Mouse (Mus musculus): ENCODE data around the gene Fgfr2.
A peak's percentile ranks its signal among the peaks of the same experiment; 100 is the strongest.
"Not testable (repeated sequence)": the region's sequence is repeated elsewhere in the genome, so short reads cannot be mapped to it uniquely, and the experiment has no call there.

The Fgfr2 gene

DNA sequence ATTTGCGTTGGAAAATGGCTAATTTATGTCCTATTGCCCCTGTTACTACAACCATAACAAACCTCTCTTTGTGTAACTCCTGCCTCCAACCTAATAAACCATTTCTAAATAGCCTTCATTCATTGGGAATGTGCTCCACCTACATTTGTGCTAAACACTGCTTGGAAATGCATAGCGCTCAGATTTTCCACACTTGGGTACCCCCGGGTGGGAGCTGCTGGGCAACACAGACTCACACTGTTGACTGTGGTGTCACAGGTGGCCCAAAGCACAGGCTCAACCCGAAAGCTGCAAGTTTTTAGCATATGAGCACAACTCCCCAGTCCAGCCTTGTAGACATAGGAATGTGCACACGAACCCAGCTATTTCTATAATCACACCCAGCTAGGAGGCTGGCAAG lies 2939.2 kb downstream of the Fgfr2 start:
- no peak for DNase-seq (ENCODE audit: low read depth, low spot score)

DNA sequence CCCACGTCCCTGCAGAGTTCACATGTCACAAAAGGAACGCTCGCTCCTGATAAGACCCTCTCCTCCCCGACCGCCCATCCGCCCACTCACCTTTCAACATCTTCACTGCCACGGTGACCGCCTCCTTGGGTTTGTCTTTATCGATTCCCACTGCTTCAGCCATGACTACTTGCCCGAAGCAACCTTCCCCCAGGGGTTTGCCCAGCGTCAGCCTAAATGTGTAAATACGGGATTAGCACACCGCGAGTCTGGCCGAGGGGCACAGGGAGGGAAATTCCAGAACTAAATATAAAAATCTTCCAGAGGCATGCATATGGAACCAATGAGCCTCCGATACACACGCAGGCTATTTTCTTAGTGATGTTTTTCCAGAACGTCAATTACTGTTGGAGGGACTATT lies 2940.6 kb downstream of the Fgfr2 start:
- DNase-seq (ENCODE audit: low read depth, low spot score) = no peak

DNA sequence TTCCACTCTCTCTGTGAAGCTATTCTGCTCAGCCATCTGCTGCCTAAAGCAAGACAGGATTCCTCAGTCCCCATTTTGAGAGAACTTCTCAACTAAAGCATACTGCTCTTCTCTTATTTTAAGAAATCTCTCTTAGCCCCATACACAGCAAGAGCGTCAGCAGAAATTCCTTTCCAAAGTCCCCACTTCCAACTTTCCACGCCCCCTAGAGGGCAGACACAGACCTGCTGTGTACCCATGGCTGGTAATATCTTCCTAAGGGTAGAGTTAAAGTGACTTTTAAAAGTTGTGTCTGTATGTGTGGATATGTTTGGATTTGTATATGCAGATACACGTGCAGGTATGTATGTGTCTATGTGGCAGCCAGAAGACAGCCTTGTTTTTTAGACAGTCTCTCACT lies 2944.2 kb downstream of the Fgfr2 start:
- DNase-seq (ENCODE audit: low read depth, low spot score) = peak; percentile 34

DNA sequence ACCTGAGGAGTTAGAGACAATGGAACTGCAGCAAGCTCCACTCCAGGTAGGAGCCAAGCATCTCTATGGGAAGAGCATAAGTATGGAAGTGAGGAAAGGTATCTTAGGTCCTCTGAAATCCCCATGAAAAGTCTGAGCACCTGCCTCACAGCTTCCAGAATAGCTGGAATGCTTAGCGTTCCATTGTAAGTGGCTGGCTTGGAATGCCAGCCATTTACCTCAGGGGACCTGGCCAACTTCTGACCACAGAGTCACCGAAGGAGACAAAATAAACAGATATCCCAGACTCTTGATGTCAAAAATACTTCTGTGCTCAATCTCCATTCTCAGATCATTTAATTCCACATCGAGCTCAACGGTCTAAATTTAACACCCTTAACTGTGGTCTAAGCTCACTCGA lies 2946.1 kb downstream of the Fgfr2 start:
- no peak for DNase-seq (ENCODE audit: low read depth, low spot score)

DNA sequence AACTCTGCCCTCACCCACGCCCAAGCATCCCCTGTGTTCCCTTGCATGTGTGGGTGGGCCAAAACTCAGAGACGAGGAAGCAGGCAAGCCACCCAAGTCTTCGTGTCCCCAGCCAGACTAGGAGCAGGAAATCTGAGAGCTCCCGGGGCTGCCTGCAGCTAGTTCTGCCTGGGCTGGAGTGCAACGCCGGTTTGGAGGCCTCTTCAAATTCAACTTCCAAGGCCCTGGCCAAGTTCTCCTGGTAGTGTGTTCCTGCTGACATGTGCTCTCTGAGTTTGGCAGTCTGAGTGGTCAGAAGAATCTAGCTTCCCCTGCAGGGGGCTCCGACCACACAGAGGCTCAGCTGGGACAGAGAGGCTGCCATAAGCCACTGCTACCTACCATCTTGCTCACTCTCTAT lies 2948.6 kb downstream of the Fgfr2 start:
- no peak for DNase-seq (ENCODE audit: low read depth, low spot score)

DNA sequence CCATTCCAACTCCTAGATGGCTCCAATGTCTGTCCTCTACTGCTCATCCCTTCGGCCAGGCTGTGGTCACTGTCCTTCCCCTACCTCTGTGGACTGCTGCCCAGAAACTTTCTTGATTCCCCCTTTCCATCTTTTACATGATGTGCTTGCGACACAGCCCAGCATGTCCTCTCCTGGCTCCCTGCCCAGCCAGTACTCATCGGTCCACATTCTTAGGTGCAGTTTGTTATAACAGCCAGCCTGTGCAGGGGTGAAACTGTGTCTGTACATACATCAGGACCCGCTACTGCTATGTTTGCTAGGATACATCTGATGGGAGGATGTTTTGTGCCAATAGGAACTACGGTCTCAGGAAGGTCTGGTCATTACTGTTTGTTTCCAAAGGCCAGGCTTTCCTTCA lies 2949.2 kb downstream of the Fgfr2 start:
- no peak for DNase-seq (ENCODE audit: low read depth, low spot score)

DNA sequence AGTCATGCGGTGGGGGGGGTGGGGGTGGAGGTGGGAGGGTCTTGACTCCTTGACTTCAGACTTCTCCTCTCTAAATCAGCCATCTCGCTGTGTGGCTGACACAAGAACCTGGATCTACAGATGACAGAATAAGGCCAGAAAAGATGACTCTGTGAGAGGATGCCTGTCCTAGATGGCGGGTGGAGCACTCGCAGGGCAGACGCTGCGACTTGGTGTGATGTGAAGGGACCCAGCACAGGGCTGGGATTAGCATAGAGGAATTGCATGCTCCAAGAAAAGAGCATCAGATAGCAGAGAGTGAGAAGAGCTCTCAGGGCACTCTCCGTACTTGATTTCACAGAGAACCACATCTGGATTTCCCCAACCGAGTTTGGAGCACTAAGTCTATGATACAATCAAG lies 2953.0 kb downstream of the Fgfr2 start:
- no peak for DNase-seq (ENCODE audit: low read depth, low spot score)

DNA sequence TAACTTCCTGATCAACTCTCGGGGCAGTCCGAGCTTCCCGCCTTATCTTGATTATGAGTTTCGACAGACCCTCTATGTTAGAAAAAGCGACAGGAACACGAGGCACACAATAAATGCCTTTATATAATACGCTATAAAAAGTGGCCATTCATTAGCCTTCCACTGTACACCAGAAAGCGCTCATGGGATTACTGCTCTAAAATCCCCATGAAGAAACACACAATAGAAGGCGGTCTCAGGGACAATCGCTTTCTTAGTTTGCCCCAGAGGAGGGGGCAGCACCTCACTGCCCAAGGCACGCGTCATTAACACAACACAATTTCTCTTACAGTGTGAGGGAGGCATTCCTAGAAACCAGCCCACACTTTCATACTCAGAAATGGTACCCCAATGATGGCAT lies 2954.9 kb downstream of the Fgfr2 start:
- DNase-seq (ENCODE audit: low read depth, low spot score) = no peak

DNA sequence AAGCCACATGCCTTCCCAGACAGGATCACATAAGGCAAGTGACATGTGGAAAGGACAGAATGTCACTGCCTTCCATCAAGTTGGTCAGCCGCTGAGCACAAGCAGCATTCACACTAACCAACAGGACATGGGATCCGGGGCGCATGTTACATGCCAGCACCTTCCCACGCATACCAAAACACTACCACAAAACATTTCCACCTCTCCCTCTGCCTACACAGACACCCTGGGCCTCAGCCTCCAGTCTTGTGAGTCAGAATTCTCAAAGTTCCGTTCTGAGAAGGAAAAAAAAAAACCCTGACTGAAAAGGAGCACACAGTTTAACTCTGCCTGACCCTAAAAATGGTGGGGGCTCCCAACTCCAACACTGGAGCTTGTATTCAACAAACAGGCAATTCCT lies 2955.9 kb downstream of the Fgfr2 start:
- DNase-seq (ENCODE audit: low read depth, low spot score) = no peak

DNA sequence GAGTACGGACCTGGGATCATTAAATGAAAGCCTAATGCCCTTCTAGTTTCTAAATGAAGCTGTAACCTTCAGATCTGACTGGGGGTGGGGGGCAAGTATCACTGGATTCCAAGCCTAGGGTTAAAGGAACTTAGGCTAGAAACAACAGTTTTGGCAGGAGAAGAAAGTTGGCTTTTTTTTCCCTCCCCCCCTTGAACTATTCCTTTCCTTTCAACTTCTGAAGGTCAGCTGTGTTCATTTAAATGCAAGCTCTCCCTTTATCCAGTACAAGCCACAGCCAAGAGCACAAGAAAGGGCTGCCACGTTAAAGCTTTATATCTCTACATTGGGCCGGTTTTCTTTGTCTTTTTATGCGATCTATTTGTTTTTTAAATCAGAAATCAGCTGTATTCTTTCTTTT lies 2957.0 kb downstream of the Fgfr2 start:
- DNase-seq (ENCODE audit: low read depth, low spot score) = peak; percentile 17

DNA sequence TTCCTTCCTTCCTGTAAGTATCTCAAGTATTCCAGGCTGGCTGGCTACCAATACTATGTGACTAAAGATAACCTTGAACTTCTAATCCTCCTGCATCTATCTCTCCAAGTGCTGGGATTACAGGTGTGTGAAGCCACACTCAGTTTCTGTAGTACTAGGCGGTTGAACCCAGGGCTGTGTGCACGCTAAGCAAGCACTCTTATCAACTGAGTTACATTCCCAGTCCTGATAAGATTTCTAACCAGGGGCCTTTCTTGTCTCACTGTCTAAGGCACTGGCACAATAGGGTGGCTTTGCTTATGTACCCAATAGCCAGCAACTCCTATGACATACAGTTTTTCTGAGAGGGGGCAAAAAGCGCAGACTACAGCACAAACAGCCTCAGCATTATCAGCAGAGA lies 2957.7 kb downstream of the Fgfr2 start:
- DNase-seq (ENCODE audit: low read depth, low spot score) = no peak

DNA sequence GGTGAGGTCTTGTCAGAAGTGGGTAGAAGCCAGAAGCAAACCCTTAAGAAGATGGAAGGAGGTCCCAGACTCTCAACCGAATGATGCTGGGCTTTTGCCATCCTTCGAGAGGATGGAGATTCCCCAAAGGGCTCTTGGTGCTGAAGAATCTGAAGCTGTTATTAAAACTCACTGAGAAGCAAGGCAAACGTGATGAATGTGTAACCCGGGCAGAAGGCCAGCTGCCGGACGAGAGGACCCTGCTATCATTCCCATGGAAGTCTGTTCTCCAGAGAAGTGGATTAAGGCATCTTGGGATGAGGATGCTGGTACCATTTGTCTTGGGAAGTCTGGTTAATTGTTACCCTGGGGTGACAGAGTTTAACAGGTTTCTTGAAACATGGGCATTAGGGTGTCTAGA lies 2960.4 kb downstream of the Fgfr2 start:
- DNase-seq (ENCODE audit: low read depth, low spot score) = no peak

DNA sequence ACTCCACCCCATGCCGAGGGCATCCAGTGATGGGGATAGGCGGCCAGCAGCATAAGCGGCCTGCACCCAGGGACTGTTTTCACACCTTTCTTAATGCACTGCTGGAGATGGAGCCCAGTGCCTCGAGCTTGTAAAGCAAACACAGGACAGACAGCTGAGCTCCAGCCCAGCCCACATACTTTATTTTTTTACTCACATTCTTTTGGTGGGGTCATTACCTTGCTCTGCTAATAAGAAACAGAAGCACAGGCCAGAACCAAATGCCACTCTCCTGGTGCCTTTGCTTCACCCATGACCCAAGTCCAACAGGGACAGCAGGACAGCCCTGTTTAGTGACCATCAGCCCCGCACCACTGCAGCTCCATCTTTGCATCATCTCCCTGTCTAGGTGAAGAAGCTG lies 2961.6 kb downstream of the Fgfr2 start:
- no peak for DNase-seq (ENCODE audit: low read depth, low spot score)

DNA sequence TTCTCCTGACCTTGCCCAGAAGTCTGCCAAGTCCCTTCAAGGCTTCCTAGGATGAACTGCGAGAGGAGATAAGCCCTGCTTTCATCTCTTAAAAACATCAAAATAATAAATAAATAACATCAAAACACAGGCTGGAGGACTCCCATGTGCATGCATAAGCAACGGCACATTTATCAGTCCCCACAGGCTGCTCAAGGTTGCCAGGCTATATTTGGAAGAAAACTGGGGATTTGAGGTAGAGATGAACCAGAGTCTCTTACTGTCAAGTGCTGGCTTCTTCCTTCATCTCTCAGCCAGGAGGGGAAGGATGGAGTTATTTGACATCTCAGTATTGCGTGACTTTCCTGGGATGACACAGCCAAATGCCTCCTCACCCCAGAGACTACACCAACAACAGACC lies 2964.3 kb downstream of the Fgfr2 start:
- DNase-seq (ENCODE audit: low read depth, low spot score) = no peak

DNA sequence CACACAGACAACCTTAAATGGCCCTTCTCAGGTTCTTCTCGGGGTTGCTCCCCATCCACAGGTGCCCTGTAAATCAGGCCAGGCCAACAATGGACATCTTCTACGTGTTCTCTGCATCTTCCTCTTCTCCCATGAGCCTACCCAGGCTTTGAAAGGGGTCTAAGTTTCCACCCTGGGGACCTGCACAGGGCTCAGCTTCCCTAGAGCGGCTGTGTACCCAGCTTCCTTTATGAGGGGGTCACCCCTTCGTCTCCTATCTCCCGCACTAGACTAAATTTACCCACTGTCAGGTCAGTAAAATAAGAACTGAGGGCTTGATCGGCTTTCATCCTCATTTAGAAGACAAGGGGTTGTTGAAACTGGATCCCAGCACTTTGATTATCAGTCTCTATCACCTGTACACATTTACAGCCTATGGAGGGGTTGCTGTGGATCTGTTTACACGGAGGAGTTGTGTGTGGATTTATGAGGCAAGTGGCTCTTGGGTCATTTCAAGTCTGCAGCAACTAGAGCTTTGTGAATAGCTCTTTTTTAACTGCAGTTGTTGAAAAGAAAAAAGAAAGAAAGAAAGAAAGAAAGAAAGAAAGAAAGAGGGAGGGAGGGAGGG lies 2969.7 kb downstream of the Fgfr2 start:
- DNase-seq (ENCODE audit: low read depth, low spot score) = no peak

DNA sequence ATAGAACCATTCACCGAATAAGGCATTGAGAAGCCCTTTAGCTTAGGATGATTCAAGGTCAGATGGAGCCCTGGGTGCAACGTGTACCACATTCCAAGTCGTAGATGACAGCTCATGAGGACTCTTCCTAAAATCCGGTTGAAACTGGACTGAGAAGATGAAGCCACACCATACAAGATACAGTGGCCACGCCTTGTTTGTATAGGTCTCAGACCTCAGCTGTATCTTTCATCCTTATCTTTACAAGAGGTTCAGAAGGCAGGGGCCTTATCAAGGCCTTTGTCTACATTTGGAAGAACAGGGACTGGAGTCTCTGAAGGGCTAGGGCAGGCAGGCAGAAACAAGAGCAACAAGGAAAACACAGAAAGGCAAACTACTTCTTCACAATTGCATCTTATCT lies 2974.2 kb downstream of the Fgfr2 start:
- no peak for DNase-seq (ENCODE audit: low read depth, low spot score)

DNA sequence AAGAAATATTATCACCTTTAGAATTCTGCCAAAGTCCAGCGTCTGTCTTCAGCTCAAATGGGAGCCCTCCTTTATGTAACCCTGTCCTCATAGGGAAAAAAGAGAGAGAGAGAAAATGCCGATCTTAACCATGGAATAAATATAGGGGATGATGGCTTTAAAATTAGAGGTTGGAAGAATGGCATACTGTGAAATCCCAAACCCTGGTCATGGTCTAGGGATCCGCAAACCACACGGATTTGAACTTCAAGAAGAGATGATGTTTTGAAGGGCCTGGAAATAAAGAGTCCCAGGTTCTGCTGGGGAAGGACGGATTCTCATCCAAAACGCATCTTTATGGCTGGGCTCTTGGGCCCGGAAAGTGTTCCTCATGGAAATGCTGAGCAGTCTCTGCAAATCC lies 2975.9 kb downstream of the Fgfr2 start:
- DNase-seq (ENCODE audit: low read depth, low spot score) = no peak

DNA sequence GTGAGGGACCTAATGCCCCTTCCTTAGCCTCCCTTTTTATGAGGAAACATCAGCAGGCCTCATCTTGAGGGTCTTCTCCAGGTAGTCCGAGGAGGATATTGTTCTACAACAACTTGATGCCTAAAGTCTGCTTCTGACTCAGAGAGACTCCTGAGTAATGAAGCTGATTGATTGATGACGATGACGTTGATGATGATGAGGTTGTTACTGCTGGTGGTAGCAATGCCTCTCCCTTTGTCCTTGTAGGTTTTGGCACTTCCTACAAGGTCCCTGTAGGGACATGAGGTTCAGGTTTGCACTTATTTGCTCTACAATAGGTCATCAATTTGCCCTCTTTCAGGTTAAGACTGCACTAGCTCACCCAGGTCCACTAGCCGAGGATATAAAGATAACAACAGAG lies 2977.9 kb downstream of the Fgfr2 start:
- DNase-seq (ENCODE audit: low read depth, low spot score) = no peak

DNA sequence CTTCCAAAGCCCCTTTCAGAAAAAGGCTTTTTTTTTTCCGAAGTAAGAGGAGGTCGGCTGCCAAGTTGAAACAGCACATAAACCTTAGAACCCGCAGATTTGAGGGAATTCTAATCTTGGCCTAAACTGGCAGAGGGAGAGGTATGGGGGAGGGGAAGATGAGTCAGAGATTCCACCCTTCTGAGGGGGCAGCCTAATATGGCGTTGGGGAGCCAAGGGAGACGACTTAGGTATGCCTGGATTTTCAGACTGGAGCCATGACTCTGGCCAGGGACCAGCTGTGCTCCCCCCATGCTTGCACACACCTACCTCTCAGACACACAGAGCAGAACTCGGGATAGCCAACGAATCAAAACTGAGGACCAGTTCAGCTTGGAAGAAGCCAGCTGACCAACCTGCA lies 2979.8 kb downstream of the Fgfr2 start:
- no peak for DNase-seq (ENCODE audit: low read depth, low spot score)

DNA sequence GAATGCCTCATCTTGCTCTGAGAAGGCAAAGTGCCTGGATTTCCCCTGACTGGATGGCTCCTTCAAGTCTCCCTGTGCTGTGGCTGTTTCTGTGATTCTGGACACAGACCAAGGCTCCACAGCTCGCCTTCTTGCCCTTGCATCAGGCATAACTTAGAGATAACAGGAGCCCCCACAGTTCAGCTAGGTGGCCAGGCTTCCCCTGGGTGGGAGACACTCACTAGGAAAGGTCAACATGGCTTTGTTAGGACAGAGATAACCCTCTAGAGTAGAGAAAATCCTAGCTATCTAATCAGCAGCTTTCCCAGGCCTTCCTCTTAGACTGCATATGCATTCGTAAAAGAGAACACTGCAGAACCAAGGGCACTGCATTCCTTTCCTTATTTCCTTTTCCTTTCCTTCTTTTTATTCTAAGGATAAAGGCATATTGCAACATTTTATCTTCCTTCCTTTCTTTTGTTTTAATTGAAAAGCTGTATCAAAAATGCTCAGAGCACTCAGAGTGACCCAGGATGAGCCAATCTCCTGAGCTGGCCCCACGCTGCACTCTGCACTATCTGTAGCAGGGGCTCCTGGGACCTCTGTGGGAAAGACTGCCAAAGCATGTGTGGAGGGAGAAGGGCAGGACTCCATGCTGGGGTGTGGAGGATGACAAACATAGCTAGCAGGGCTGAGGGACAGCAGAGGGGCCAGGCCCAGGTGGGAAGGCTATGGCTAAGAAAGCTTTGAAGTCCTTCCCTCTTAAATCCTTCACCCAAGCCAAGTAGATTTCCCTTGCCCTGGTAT lies 2981.9 kb downstream of the Fgfr2 start:
- DNase-seq (ENCODE audit: low read depth, low spot score) = no peak

DNA sequence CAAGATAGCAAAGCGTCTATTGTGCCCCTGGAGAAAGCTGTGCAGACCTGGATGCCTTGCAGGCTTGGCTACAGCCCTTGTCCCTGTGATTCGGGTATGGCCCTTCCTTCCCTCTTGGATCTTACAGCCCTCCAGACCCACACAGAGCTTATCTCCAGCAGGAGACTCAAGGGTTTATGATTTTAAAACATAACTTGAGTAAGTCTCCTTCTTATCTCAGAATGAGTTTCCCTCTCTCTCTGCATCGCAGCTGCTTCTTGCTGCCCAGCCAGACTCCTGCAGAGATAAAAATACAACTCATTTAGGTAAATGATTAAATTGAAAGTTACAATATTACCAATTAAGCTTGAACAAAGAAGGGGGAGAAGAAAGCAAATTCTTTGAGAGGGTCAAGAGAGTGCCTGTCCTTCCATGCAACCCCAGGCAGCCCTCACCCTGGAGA lies 2988.2 kb downstream of the Fgfr2 start:
- no peak for DNase-seq (ENCODE audit: low read depth, low spot score)

DNA sequence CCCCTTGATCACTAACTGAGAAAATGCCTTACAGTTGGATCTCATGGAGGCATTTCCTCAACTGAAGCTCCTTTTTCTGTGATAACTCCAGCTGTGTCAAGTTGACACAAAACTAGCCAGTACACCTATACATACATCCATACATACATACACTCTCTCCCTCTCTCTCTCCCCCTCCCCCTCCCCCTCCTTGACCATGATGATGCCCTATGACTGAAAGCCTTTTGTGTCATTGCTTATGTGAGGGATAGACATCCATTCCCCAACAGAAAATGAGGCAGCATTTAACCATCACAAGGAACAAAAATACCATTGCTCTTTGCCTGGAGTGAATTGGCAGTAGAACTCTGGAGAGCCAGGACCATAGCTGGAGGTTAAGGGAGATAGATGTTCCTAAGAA lies 2988.7 kb downstream of the Fgfr2 start:
- not testable (repeated sequence) for DNase-seq (ENCODE audit: low read depth, low spot score)

DNA sequence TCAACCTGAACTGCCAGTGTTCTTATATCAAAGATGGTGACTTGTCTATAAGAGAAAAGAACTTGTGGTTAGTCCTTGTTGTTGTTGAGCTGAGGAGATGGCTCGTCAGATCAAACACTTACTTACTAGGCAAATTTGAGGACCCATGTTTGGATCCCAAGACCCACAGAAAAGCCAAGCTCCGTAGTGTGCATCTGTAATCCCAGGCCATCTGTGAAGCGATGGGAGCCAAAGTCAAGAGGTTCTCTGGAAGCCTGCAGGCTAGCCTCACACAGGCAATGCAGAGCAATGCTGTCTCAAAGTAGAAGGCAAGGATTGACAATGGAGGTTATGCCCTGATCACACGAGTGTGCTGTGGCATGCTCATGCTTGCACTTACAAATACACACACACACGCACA lies 2992.9 kb downstream of the Fgfr2 start:
- no peak for DNase-seq (ENCODE audit: low read depth, low spot score)

Data from ES-CJ7 (cell line).